Mouse (Mus musculus) liver, embryonic 14.5 days (tissue): ENCODE results near the gene Kncn. TPM values are rescaled to one million over a fixed set of nuclear protein-coding genes. Genes with fewer than 3 reads are reported as not detected.

ENCODE experiments used
- ATAC-seq: fragments of 200-750 bp; cut with Nextera tagmentation; 2 replicates; pipeline ENCODE4 v1.8.0; 2017; ENCODE audit warnings: moderate number of reproducible peaks, mild to moderate bottlenecking, moderate library complexity; ENCODE audit not compliant: insufficient read depth
- DNase-seq, 3 experiments: peaks; one replicate each; pipeline ENCODE4 v3.0.0-alpha.2; 2012 to 2013; ENCODE audit warnings: low read depth in 3 of 3, low spot score in 3 of 3
- H3K27ac ChIP-seq: fragments of 300-500 bp; sonication (generic); 2 replicates; pipeline ENCODE4 v1.5.1; 2014; ENCODE audit warnings: moderate library complexity, mild to moderate bottlenecking, control low read depth, inconsistent platforms
- H3K27me3 ChIP-seq: fragments of 300-500 bp; sonication (generic); 2 replicates; pipeline ENCODE4 v1.6.1; 2014; ENCODE audit warnings: mild to moderate bottlenecking, low read length, moderate library complexity; ENCODE audit not compliant: control insufficient read depth, insufficient read depth
- H3K36me3 ChIP-seq: fragments of 300-500 bp; sonication (generic); replicated peaks from 2 replicates; pipeline ENCODE4 v1.6.1; 2014; ENCODE audit warnings: low read depth; ENCODE audit not compliant: control insufficient read depth, insufficient read depth
- H3K4me1 ChIP-seq, 2 experiments: fragments of 200-500 bp in 1 of 2; fragments of 300-500 bp in 1 of 2; sonication (generic) in 1 of 2; replicated peaks; 2 replicates each; pipeline ENCODE4 v1.6.1; 2012 to 2014; ENCODE audit warnings: antibody characterized with exemption in 1 of 2, inconsistent platforms in 1 of 2, low read length in 1 of 2; ENCODE audit not compliant: control insufficient read depth in 2 of 2, insufficient read depth in 2 of 2
- H3K4me2 ChIP-seq: fragments of 300-500 bp; sonication (generic); 2 replicates; pipeline ENCODE4 v1.6.1; 2014; ENCODE audit warnings: low read depth, mild to moderate bottlenecking, control low read depth, moderate library complexity
- H3K4me3 ChIP-seq, 2 experiments: fragments of 200-500 bp in 1 of 2; fragments of 300-500 bp in 1 of 2; sonication (generic) in 1 of 2; 2 replicates each; pipeline ENCODE4 v1.5.1; 2012 to 2014; ENCODE audit warnings: low read depth in 2 of 2, low read length in 2 of 2, mild to moderate bottlenecking in 2 of 2, control low read depth in 1 of 2, inconsistent platforms in 1 of 2, moderate library complexity in 1 of 2; ENCODE audit not compliant: insufficient read depth in 1 of 2
- H3K9ac ChIP-seq: fragments of 300-500 bp; sonication (generic); replicated peaks from 2 replicates; pipeline ENCODE4 v1.6.1; 2014; ENCODE audit warnings: mild to moderate bottlenecking, control low read depth, moderate library complexity
- H3K9me3 ChIP-seq: fragments of 300-500 bp; sonication (generic); 2 replicates; pipeline ENCODE4 v1.6.1; 2016; ENCODE audit warnings: low read length, mixed read lengths; ENCODE audit not compliant: control insufficient read depth
- CTCF ChIP-seq: IDR thresholded peaks from 2 replicates; pipeline ENCODE4 v1.5.1; 2016; ENCODE audit warnings: antibody characterized with exemption, low read depth, control low read depth
- EP300 ChIP-seq: IDR thresholded peaks from 2 replicates; pipeline ENCODE4 v1.6.1; 2016; ENCODE audit warnings: antibody characterized with exemption, low read depth
- WGBS: fragments of 180-500 bp; shearing (Covaris S2); extraction: QIAGEN DNeasy Blood & Tissue Kit; methylation state at CpG from one replicate; pipeline ENCODE4 v1.1.7; 2014; ENCODE audit not compliant: insufficient replicate concordance; 5-methylcytosine and 5-hydroxymethylcytosine counted together
- polyA plus RNA-seq, 2 experiments: library from polyadenylated mRNA; depleted of rRNA in 1 of 2; stranded (reverse) in 1 of 2; unstranded in 1 of 2; fragments of >200 nt; fragmentation: Nextera tagmentation in 1 of 2; extraction: Ambion mirVana in 1 of 2; gene quantifications; 2 replicates each; pipeline versions ENCODE4 v1.2.1 to v1.2.3; 2012 to 2014

Gene Kncn
- polyA plus RNA-seq, 2 experiments = 0.01 to 0.05 TPM

- DNase-seq = no peak
- H3K4me2 ChIP-seq = peak overlapping the region; percentile 65
- peaks cover 13 to 38% of the 10 kb centered on the region in 2 experiments for H3K4me1 ChIP-seq
- H3K36me3 ChIP-seq = peaks cover 15% of the 10 kb centered on the region
- no peaks in the 10 kb centered on the region for H3K9me3 ChIP-seq
- H3K4me3 ChIP-seq = peak overlapping the region; percentile 31 to 65; a peak in 3 of 4 replicates
- H3K9ac ChIP-seq = peak overlapping the region; percentile 28
- TF ChIP-seq EP300 (no peak), CTCF (no peak)
- no peak for ATAC-seq
- WGBS = 88% methylated on average over 4 of the region's 4 CpGs
- no peak overlapping the region for H3K27ac ChIP-seq
- no peaks in the 10 kb centered on the region for H3K27me3 ChIP-seq
These were observed 43.4 kb upstream of the Kncn start for GRCm38 (mm10) chr4:115840842-115841241.

- DNase-seq = no peak
- WGBS = 54% methylated on average over 2 of the region's 2 CpGs
- ATAC-seq = no peak
- Histone ChIP-seq H3K27me3 (no peaks in the 10 kb centered on the region), H3K27ac (peak overlapping the region; percentile 78), H3K4me2 (no peak overlapping the region), H3K9ac (peak overlapping the region; percentile 23), H3K9me3 (no peaks in the 10 kb centered on the region), H3K4me3 (no peak overlapping the region), H3K4me1 (peaks cover 53 to 70% of the 10 kb centered on the region in 2 experiments), H3K36me3 (peaks cover 45% of the 10 kb centered on the region)
- TF ChIP-seq CTCF (no peak), EP300 (no peak)
These were observed 37.5 kb upstream of the Kncn start for GRCm38 (mm10) chr4:115846656-115847055.

GRCm38 (mm10) chr4:115847377-115847776 lies 36.8 kb upstream of the Kncn start:
- no peak for ATAC-seq
- H3K9me3 ChIP-seq = no peaks in the 10 kb centered on the region
- peaks cover 47% of the 10 kb centered on the region for H3K36me3 ChIP-seq
- peaks cover 53 to 68% of the 10 kb centered on the region in 2 experiments for H3K4me1 ChIP-seq
- TF ChIP-seq EP300 (0 out of 2 replicates have a peak, but pooled peaks have one; percentile 12), CTCF (0 out of 2 replicates have a peak, but pooled peaks have one; percentile 13)
- no peaks in the 10 kb centered on the region for H3K27me3 ChIP-seq
- no peak for DNase-seq
- peak overlapping the region; percentile 34 for H3K9ac ChIP-seq
- peak overlapping the region; percentile 55 for H3K4me2 ChIP-seq
- 18% methylated on average over 5 of the region's 5 CpGs for WGBS
- H3K4me3 ChIP-seq = 0 out of 4 replicates have a peak overlapping the region, but pooled peaks of 1 of the 2 experiments have one; percentile 3
- peak overlapping the region; percentile 78 for H3K27ac ChIP-seq

DNA sequence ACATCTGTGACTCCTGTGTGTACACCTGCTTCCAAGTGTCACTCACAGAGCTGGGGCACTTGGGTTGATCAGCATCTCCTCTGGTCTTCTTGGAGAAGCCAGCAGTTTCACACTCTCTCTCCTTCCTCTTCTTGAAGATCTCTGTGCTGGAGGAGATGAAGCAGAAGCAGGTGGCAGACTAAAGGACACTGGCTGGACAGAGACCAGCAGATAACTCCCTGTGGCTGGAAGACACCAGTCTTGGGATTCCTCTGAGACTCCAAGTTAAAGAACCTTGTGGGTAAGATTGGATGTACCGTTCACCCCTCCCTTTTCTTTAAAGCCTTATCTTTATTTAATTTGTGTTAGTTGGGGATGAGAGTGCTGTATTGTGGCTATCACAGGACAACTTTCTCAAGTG lies 36.1 kb upstream of the Kncn start:
- peaks cover 52% of the 10 kb centered on the region for H3K36me3 ChIP-seq
- H3K4me3 ChIP-seq = peak overlapping the region in 1 of 2 experiments; percentile 12; a peak in 2 of 4 replicates
- H3K4me1 ChIP-seq = peaks cover 53 to 64% of the 10 kb centered on the region in 2 experiments
- 8% methylated on average over 1 of the region's 1 CpGs for WGBS
- no peaks in the 10 kb centered on the region for H3K9me3 ChIP-seq
- ATAC-seq = peak; percentile 11; the same call in 1 of the 2 replicates
- TF ChIP-seq EP300 = peak; percentile 17; the same call in 1 of the 2 replicates
- no peak for TF ChIP-seq CTCF
- peak overlapping the region; percentile 78 for H3K27ac ChIP-seq
- H3K4me2 ChIP-seq = peak overlapping the region; percentile 55
- DNase-seq = peak in 1 of 3 experiments; percentile 45
- peak overlapping the region; percentile 34 for H3K9ac ChIP-seq
- H3K27me3 ChIP-seq = no peaks in the 10 kb centered on the region

GRCm38 (mm10) chr4:115848990-115849677 lies 35.1 kb upstream of the Kncn start:
- 4% methylated on average over 8 of the region's 8 CpGs for WGBS
- H3K27me3 ChIP-seq = no peaks in the 10 kb centered on the region
- peak overlapping the region; percentile 78 for H3K27ac ChIP-seq
- peak; percentile 99 for TF ChIP-seq EP300
- TF ChIP-seq CTCF = peak; percentile 25
- peak; percentile 86 to 87 (median 87) for DNase-seq
- ATAC-seq = peak; percentile 99
- peaks cover 53 to 69% of the 10 kb centered on the region in 2 experiments for H3K4me1 ChIP-seq
- peak overlapping the region; percentile 31 to 35; a peak in 3 of 4 replicates for H3K4me3 ChIP-seq
- H3K9ac ChIP-seq = peak overlapping the region; percentile 44
- no peaks in the 10 kb centered on the region for H3K9me3 ChIP-seq
- H3K36me3 ChIP-seq = peaks cover 50% of the 10 kb centered on the region
- peak overlapping the region; percentile 55 for H3K4me2 ChIP-seq
